Mouse (Mus musculus) MEL (cell line): ENCODE results near the gene Rab10. TPM values are rescaled to one million over a fixed set of nuclear protein-coding genes. Genes with fewer than 3 reads are reported as not detected.

ENCODE experiments used
- DNase-seq: peaks from one replicate; pipeline ENCODE4 v3.0.0; 2011; ENCODE audit warnings: low read depth, low spot score
- H3K27ac ChIP-seq: 2 replicates; pipeline ENCODE4 v1.5.1; 2012; ENCODE audit warnings: low read depth, mild to moderate bottlenecking, control low read depth, low read length, moderate library complexity; ENCODE audit not compliant: control insufficient read depth
- H3K27me3 ChIP-seq, 2 experiments: fragments of 150-350 bp in 1 of 2; sonication (generic) in 1 of 2; 2 replicates each; pipeline ENCODE4 v1.6.1; 2012; ENCODE audit warnings: low read length in 2 of 2, mild to moderate bottlenecking in 2 of 2, improper control_type of control experiment in 1 of 2, moderate library complexity in 1 of 2; ENCODE audit not compliant: insufficient read depth in 2 of 2, control insufficient read depth in 1 of 2
- H3K36me3 ChIP-seq, 2 experiments: 2 replicates each; pipeline ENCODE4 v1.6.1; 2012 to 2014; ENCODE audit warnings: low read length in 2 of 2, improper control_type of control experiment in 1 of 2, inconsistent platforms in 1 of 2, mild to moderate bottlenecking in 1 of 2; ENCODE audit not compliant: insufficient read depth in 2 of 2, control insufficient read depth in 1 of 2
- H3K4me1 ChIP-seq, 2 experiments: fragments of 150-350 bp in 1 of 2; sonication (generic) in 1 of 2; 2 replicates each; pipeline ENCODE4 v1.6.1; 2012; ENCODE audit warnings: low read length in 2 of 2, improper control_type of control experiment in 1 of 2, mild to moderate bottlenecking in 1 of 2; ENCODE audit not compliant: insufficient read depth in 2 of 2, control insufficient read depth in 1 of 2
- H3K4me3 ChIP-seq, 2 experiments: fragments of 150-350 bp in 1 of 2; sonication (generic) in 1 of 2; 2 replicates each; pipeline ENCODE4 v1.5.1; 2012; ENCODE audit warnings: low read depth in 2 of 2, low read length in 2 of 2, mild to moderate bottlenecking in 2 of 2, moderate library complexity in 2 of 2, control low read depth in 1 of 2, improper control_type of control experiment in 1 of 2; ENCODE audit not compliant: control insufficient read depth in 1 of 2, insufficient read depth in 1 of 2
- H3K79me2 ChIP-seq: 2 replicates; pipeline ENCODE4 v1.6.1; 2012; ENCODE audit warnings: mild to moderate bottlenecking, low read length, moderate library complexity; ENCODE audit not compliant: control insufficient read depth, poor library complexity, insufficient read depth
- H3K9ac ChIP-seq: 2 replicates; pipeline ENCODE4 v1.6.1; 2012; ENCODE audit warnings: low read depth, mild to moderate bottlenecking, control low read depth, low read length, moderate library complexity; ENCODE audit not compliant: control insufficient read depth, poor library complexity, severe bottlenecking
- H3K9me3 ChIP-seq: fragments of 150-350 bp; sonication (generic); replicated peaks from 2 replicates; pipeline ENCODE4 v1.6.1; 2012; ENCODE audit warnings: mild to moderate bottlenecking, low read length, improper control_type of control experiment, moderate library complexity; ENCODE audit not compliant: insufficient read depth
- BHLHE40 ChIP-seq: IDR thresholded peaks from 2 replicates; pipeline ENCODE4 v1.6.1; 2012; ENCODE audit warnings: low read depth, mild to moderate bottlenecking, inconsistent platforms, low read length, improper control_type of control experiment, borderline replicate concordance
- CHD1 ChIP-seq: IDR thresholded peaks from 2 replicates; pipeline ENCODE4 v1.6.1; 2012; ENCODE audit warnings: low read depth, mild to moderate bottlenecking, inconsistent platforms, low read length, improper control_type of control experiment
- CHD2 ChIP-seq: IDR thresholded peaks from 2 replicates; pipeline ENCODE4 v1.6.1; 2011; ENCODE audit warnings: low read length, improper control_type of control experiment
- ELF1 ChIP-seq: IDR thresholded peaks from 2 replicates; pipeline ENCODE4 v1.6.1; 2014; ENCODE audit warnings: low read depth, mild to moderate bottlenecking, inconsistent platforms, low read length, improper control_type of control experiment, moderate library complexity
- EP300 ChIP-seq, 2 experiments: IDR thresholded peaks; 2 replicates each; pipeline ENCODE4 v1.6.1; 2011; ENCODE audit warnings: improper control_type of control experiment in 2 of 2, low read length in 2 of 2, low read depth in 1 of 2, mild to moderate bottlenecking in 1 of 2
- GABPA ChIP-seq: IDR thresholded peaks from 2 replicates; pipeline ENCODE4 v1.6.1; 2012; ENCODE audit warnings: low read depth, mild to moderate bottlenecking, inconsistent platforms, low read length, improper control_type of control experiment, moderate library complexity
- GATA1 ChIP-seq: IDR thresholded peaks from 2 replicates; pipeline ENCODE4 v1.6.1; 2011; ENCODE audit warnings: low read depth, low read length, improper control_type of control experiment
- MAZ ChIP-seq: IDR thresholded peaks from 2 replicates; pipeline ENCODE4 v1.6.1; 2012; ENCODE audit warnings: low read depth, mild to moderate bottlenecking, inconsistent platforms, low read length, improper control_type of control experiment
- MYB ChIP-seq: IDR thresholded peaks from 2 replicates; pipeline ENCODE4 v1.6.1; 2011; ENCODE audit warnings: mild to moderate bottlenecking, low read depth, low read length, improper control_type of control experiment
- MYC ChIP-seq: IDR thresholded peaks from 2 replicates; pipeline ENCODE4 v1.6.1; 2011; ENCODE audit warnings: low read depth, mild to moderate bottlenecking, low read length, improper control_type of control experiment, moderate library complexity
- NELFE ChIP-seq: IDR thresholded peaks from 2 replicates; pipeline ENCODE4 v1.6.1; 2011; ENCODE audit warnings: low read depth, low read length, improper control_type of control experiment
- POLR2A ChIP-seq, 2 experiments: IDR thresholded peaks; 2 replicates each; pipeline ENCODE4 v1.6.1; 2011 to 2012; ENCODE audit warnings: low read length in 2 of 2, mild to moderate bottlenecking in 2 of 2, control low read depth in 1 of 2, improper control_type of control experiment in 1 of 2, low read depth in 1 of 2, moderate library complexity in 1 of 2; ENCODE audit not compliant: control insufficient read depth in 1 of 2, insufficient read depth in 1 of 2, poor library complexity in 1 of 2
- RCOR1 ChIP-seq: IDR thresholded peaks from 2 replicates; pipeline ENCODE4 v1.6.1; 2012; ENCODE audit warnings: low read depth, mild to moderate bottlenecking, inconsistent platforms, low read length, improper control_type of control experiment
- SIN3A ChIP-seq: IDR thresholded peaks from 2 replicates; pipeline ENCODE4 v1.6.1; 2012; ENCODE audit warnings: low read length, improper control_type of control experiment, inconsistent platforms
- SMC3 ChIP-seq: IDR thresholded peaks from 2 replicates; pipeline ENCODE4 v1.6.1; 2011; ENCODE audit warnings: low read depth, low read length, improper control_type of control experiment
- TAL1 ChIP-seq: IDR thresholded peaks from 2 replicates; pipeline ENCODE4 v1.6.1; 2012; ENCODE audit warnings: mild to moderate bottlenecking, inconsistent platforms, low read length, moderate library complexity, mixed read lengths
- ZC3H11A ChIP-seq: IDR thresholded peaks from 2 replicates; pipeline ENCODE4 v1.6.1; 2012; ENCODE audit warnings: low read depth, mild to moderate bottlenecking, inconsistent platforms, low read length, improper control_type of control experiment
- ZMIZ1 ChIP-seq: IDR thresholded peaks from 2 replicates; pipeline ENCODE4 v1.6.1; 2012; ENCODE audit warnings: low read depth, mild to moderate bottlenecking, inconsistent platforms, low read length, improper control_type of control experiment, moderate library complexity
- polyA plus RNA-seq, 2 experiments: library from polyadenylated mRNA; stranded (reverse) in 1 of 2; unstranded in 1 of 2; fragments of >175 nt in 1 of 2; fragments of >200 nt in 1 of 2; gene quantifications; 2 replicates each; pipeline versions ENCODE4 v1.2.1 to v1.2.4; 2012; ENCODE audit warnings: low replicate concordance in 2 of 2, low read depth in 1 of 2; ENCODE audit not compliant: insufficient read length in 2 of 2, insufficient read depth in 1 of 2, missing spikeins in 1 of 2
- total RNA-seq: library from RNA; depleted of rRNA; stranded (reverse); fragments of 300-350 nt; gene quantifications from 2 replicates; pipeline ENCODE4 v1.2.3, GENCODE M21; 2012

Rab10 gene
- total and polyA plus RNA-seq, 3 experiments, result 41.3 to 71.8 (median 67.7) TPM

DNA sequence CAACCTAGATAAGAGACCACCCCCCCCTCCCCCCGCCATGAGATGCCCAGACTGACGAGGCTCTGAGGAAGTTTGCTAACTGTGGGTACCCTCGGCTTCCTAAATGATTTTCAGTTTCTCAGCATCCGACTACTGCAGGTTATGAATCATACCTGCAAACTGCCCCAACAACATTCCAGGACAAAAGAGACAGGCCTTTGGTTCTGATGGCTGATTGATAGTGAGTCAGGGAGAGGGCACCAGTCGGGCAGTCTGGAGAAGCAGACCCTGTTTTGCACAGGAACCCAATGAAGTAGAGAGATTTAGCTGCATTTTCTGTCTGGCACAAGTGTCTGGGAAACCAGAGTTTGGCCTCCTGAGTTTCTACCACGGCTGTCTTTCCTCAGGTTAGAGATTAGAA lies 42.4 kb upstream of the Rab10 start:
- Histone ChIP-seq H3K4me3 (no peak overlapping the region), H3K27ac (no peak overlapping the region), H3K79me2 (no peaks in the 10 kb centered on the region), H3K27me3 (no peaks in the 10 kb centered on the region), H3K9ac (no peak overlapping the region), H3K36me3 (no peaks in the 10 kb centered on the region), H3K4me1 (no peaks in the 10 kb centered on the region), H3K9me3 (no peaks in the 10 kb centered on the region)
- TF ChIP-seq ZMIZ1, result no peak
- no peak for TF ChIP-seq ZC3H11A
- TF ChIP-seq MYB, result no peak
- no peak for TF ChIP-seq GABPA
- TF ChIP-seq MAZ, result no peak
- no peak for TF ChIP-seq GATA1
- TF ChIP-seq RCOR1, result no peak
- no peak for TF ChIP-seq POLR2A (IDR thresholded peaks at IDR 0.05; ENCODE audit: control insufficient read depth in 1 of 2, insufficient read depth in 1 of 2, low read depth in 1 of 2, low read length in 2 of 2, poor library complexity in 1 of 2)
- no peak for TF ChIP-seq SIN3A
- no peak for TF ChIP-seq ELF1
- no peak for TF ChIP-seq NELFE
- no peak for TF ChIP-seq SMC3
- no peak for TF ChIP-seq EP300 (IDR thresholded peaks at IDR 0.05; ENCODE audit: low read depth in 1 of 2, low read length in 2 of 2)
- TF ChIP-seq MYC, result no peak
- no peak for TF ChIP-seq BHLHE40
- TF ChIP-seq CHD1, result no peak
- no peak for DNase-seq

DNA sequence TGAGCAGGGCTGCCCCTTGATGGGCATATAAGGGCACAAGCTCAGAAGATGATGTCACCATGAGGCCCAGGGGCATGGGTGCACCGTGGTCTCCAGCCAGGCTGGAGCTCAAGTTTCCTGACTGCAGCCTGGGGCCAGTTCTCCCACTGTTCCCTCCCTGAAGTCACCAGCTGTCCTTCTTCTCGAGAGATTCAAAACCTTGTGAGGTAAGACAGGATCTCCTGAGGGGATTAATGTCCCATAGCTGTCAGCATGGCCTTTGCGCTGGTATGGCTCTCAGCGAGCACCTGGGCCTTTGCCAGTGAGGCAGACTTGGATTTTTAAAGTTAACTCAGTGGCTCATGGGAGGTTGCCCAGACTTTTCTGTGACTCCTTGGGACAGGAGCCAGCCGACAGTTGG lies 40.4 kb upstream of the Rab10 start:
- H3K9ac ChIP-seq, result no peak overlapping the region
- no peaks in the 10 kb centered on the region for H3K79me2 ChIP-seq
- no peaks in the 10 kb centered on the region for H3K9me3 ChIP-seq
- H3K27ac ChIP-seq, result no peak overlapping the region
- H3K4me3 ChIP-seq, result no peak overlapping the region
- H3K36me3 ChIP-seq, result no peaks in the 10 kb centered on the region
- H3K27me3 ChIP-seq, result no peaks in the 10 kb centered on the region
- no peaks in the 10 kb centered on the region for H3K4me1 ChIP-seq
- DNase-seq, result no peak
- no peak for TF ChIP-seq TAL1
- no peak for TF ChIP-seq MYC
- no peak for TF ChIP-seq CHD2
